Mouse (Mus musculus): Measurements from ENCODE around the gene Atg9a.

Gene Atg9a

DNA sequence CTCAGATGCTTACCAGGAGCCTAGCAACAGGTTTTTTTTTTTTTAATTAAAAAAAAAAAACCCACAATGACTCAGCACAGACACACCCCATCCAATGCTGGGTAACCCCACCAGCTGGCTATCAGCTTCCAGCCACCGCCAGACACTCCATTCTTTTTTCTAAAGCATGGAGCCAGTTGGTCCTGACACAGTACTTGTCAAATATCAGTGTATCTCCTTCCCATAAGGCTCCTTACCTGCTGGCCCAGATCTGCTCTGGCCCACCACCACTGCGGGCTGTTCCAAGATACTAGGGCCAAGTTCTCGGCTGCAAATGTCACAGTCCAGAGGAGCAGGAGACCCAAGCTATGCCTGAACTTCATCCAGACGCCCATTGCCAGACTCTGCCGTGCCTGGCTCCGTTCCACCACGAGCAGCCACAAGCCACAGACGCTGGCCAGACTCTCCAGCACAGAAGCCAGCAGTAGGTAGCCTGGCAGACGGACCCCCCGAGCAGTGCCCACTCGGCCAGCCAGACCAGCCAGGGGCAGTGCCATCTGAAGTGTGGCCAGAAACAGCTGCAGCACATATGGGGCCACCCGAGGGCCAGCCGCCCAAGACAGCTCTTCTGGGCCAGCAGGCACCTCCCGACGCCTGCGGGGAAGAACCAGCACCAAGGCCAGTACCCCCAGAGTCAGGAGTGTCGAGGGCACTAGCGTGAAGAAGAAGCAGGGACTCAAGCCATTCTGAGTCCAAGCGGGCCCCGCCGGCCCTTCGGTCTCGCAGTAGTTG is 12.5 kb downstream of the Atg9a start:
- intact Hi-C loops (cut with DNase I) = no loop called here

GRCm38 (mm10) chr1:75168472-75169464 is 23.2 kb downstream of the Atg9a start, which contains the start of gene Zfand2b:
Zfand2b (plus strand) TSS chr1:75168646.
- intact Hi-C loops (cut with DNase I) = no loop called here

DNA sequence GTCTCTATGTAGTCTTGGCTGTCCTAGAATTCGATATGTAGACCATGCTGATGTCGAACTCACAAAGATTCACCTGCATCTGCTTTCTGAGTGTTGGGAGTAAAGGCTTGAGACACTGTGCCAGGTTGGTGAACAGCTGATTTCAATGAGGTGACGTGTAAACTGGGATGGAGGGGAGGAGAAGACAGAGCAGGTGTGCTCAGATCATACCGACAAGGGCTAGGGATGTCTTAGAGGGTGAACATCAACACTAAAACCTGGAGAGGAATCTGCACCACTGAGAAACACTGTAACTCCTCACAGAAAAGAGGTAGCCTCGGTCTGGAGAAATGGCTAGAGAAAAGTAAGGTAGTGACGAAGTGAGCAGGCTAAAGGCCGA is 23.9 kb downstream of the Atg9a start:
- intact Hi-C loops (cut with DNase I) = no loop called here

GRCm38 (mm10) chr1:75160256-75160617 is 31.8 kb downstream of the Atg9a start:
- intact Hi-C loops (cut with DNase I) = no loop called here

DNA sequence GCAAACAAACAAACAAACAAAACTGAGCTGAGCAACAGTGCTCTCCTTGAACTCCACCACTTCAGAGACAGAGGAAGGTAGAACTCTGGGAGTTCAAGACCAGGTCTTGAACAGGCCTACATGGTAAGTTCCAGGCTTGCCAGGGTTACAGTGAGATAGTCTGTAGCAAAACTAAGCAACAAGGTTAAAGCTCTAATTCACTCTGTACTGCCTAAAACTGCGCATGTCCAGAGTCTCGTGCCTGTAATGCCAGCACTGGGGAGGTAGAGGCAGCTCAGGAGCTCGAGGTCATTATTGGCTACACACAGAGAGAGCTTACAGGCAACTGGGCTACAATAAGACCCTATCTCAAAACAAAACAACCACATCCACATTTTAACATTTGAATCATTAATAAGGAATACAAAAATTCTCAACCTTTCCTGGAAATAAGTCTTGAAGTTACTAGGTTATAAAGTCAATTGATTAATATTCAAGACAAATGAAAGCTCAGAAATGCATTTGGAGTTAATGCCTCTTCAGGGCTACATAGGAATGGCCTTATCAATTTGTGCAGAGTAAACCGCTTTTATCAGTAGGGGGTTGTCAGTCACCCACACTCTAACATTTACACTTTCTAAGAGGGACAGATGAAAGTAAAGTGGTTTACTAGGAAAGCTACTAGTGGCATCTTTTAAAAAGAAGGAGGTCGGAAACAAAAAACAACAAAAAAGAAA is 32.3 kb downstream of the Atg9a start:
- intact Hi-C loops (cut with DNase I) = no loop called here

DNA sequence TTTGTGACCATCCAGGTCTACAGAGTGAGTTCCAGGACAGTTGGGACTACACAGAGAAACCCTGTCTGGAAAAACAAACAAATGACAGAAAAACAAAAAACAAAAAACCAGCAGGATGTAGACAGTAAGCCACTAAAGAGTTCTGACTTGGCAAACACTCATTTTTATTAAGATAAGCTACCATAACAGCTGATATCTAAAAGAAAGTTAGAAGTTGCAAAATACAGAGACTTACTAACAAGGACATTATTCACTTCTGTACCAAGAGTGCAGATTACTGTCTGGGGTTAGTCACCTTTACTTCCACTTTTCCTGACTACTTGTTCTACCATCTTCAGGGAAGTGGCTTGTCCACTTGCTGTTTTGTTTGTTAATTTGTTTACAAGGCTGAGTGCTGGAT is 33.0 kb downstream of the Atg9a start:
- intact Hi-C loops (cut with DNase I) = no loop called here

- intact Hi-C loops (cut with DNase I) = no loop called here
Observed at GRCm38 (mm10) chr1:75155837-75156236, 36.2 kb downstream of the Atg9a start.

DNA sequence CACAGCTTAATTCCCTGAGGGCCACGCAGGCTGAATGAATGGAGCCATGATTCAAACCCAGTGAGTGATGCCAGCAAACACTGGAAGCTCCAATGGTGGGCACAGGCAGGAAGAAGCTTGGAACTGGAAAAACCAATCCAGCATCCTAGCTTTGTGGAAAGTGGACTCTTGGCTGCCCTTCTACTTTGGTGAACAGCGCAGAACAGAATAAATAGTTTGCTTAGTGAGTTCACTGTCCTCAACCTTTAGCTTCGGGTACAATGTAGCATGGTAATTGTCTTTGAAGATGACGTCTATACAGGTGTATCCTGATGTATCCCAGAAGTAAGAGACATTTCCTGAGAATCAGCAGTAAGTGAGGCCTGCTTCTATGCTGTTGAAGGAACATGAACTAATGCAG is 43.3 kb downstream of the Atg9a start:
- intact Hi-C loops (cut with DNase I) = no loop called here

- intact Hi-C loops (cut with DNase I) = no loop called here
Observed at GRCm38 (mm10) chr1:75147411-75148135, 44.4 kb downstream of the Atg9a start.

DNA sequence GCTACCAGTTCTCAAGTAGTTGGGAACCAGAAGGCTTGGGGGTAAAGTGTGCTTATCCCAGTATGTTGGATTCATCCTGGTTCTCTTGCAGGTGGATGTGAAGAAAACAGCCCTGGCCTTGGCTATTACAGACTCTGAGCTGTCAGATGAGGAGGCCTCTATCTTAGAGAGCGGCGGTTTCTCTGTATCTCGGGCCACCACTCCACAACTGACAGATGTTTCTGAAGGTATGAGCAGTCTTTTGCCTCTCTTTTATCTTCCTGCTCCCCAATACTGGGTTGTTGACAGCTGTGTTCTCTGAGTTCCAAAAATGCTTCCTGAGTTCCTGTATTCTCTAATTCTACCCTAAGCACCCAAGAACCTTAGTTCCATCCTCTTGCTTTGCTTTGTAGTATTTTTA is 46.4 kb downstream of the Atg9a start:
- intact Hi-C loops (cut with DNase I) = no loop called here

DNA sequence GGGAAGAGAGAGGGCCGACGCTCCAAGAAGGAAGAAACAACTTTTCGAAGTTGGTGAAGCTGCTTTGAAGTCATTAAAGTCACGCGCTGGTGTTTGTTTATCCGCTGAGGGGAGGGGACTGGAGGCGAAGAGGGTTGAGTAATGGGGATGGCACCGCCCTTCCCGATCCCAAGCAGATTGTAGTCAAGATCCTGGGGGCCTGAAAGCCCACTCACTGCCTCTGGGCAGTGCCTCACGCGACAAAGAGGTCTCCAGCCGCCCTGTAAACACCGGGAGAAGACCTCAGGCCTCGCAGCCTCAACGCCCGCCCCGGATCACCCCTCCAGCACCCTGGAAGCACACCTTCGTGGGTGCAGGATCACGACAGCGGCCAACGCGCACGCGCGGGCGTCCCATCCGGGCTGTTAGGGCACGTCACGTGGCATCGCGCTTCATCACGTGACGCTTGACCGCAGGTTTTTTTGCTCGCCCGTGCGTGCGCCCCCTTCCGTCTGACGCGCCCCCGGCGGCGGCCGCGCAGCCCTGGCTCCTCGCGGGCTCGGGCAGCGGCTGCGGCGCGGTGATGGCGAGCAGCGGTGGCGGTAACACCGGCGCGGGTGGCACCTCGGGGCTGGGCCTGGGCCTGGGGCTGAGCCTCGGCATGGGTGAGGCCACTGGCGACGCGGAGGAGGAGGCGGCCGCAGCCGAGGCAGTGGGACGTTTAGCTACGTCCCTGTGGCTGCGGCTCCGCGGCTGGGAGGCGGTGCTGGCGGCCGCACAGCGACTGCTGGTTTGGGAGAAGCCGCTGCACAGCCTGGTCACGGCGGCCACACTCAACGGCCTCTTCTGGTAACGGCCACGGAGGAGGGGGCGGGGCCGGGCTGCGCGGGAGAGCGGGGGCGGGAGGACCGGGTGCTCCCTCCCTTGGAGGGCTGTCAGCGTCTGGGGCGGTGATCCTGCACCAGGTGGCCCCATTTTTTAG is 49.4 kb downstream of the Atg9a start, which contains the start of the genes Cnppd1 and Retreg2:
Gene Cnppd1, minus strand, starts transcription at position 411 of the 961 bp plus-strand sequence.
Gene Retreg2, plus strand, starts transcription at position 478 of the 961 bp plus-strand sequence.
- intact Hi-C loops (cut with DNase I) = no loop called here

- intact Hi-C loops (cut with DNase I) = no loop called here
Observed at GRCm38 (mm10) chr1:75141486-75142190, 50.4 kb downstream of the Atg9a start.

GRCm38 (mm10) chr1:75140601-75141190 is 51.3 kb downstream of the Atg9a start:
- intact Hi-C loops (cut with DNase I) = no loop called here

DNA sequence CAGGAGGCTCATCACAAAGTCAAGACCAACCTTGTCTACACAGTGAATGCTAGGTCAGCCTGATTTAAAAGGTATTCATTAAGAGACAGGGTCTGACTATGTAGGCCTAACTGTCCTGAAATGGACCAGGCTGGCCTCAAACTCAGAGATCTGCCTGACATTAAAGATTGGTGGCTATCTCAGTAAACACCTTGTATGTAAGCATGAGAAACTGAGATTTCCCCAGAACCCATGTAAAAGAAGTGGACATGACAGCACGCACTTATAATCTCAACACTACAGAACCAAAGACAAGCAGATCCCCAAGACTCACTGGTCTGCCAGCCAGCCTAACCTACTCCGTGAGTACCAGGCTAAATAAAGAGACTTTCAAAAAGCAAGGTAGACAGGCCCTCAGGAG is 53.5 kb downstream of the Atg9a start:
- intact Hi-C loops (cut with DNase I) = no loop called here

- intact Hi-C loops (cut with DNase I) = no loop called here
Observed at GRCm38 (mm10) chr1:75136730-75137129, 55.3 kb downstream of the Atg9a start.

GRCm38 (mm10) chr1:75136293-75136692 is 55.7 kb downstream of the Atg9a start:
- intact Hi-C loops (cut with DNase I) = no loop called here

GRCm38 (mm10) chr1:75133421-75134207 is 58.4 kb downstream of the Atg9a start, which contains the start of gene Slc23a3:
Slc23a3 (minus strand) TSS chr1:75133890.
- intact Hi-C loops (cut with DNase I) = no loop called here

All from adrenal gland (tissue).